Mouse (Mus musculus) kidney, adult 2 months (tissue): ENCODE measurements at regions not wholly inside any gene's neighbourhood (a gene's known extent, or its start where the extent isn't known, plus 50 kb on each side); places are given as distances from the start of the nearest gene placed in this dataset.

ENCODE experiments used
- DNase-seq: peaks from one replicate; pipeline ENCODE4 v3.0.0; 2021
- H3K27ac ChIP-seq: fragments of 200-500 bp; 2 replicates; pipeline ENCODE4 v1.5.1; 2012; ENCODE audit warnings: low read depth, low read length, control low read depth, inconsistent platforms; ENCODE audit not compliant: insufficient read depth
- H3K27me3 ChIP-seq: fragments of 200-500 bp; replicated peaks from 2 replicates; pipeline ENCODE4 v1.6.1; 2012; ENCODE audit warnings: mild to moderate bottlenecking, moderate library complexity, low read length, inconsistent platforms; ENCODE audit not compliant: control insufficient read depth, insufficient read depth
- H3K36me3 ChIP-seq: fragments of 200-500 bp; 2 replicates; pipeline ENCODE4 v1.6.1; 2012; ENCODE audit warnings: mild to moderate bottlenecking, moderate library complexity, low read length, inconsistent platforms; ENCODE audit not compliant: control insufficient read depth, insufficient read depth
- H3K4me1 ChIP-seq: fragments of 200-500 bp; 2 replicates; pipeline ENCODE4 v1.6.1; 2011; ENCODE audit warnings: low read length; ENCODE audit not compliant: control insufficient read depth, insufficient read depth
- H3K4me3 ChIP-seq: fragments of 200-500 bp; 2 replicates; pipeline ENCODE4 v1.5.1; 2011; ENCODE audit warnings: mild to moderate bottlenecking, low read depth, low read length, control low read depth; ENCODE audit not compliant: insufficient read depth
- CTCF ChIP-seq: fragments of 200-500 bp; conservative IDR thresholded peaks from 2 replicates; pipeline ENCODE4 v1.5.1; 2011; ENCODE audit warnings: low read depth, mild to moderate bottlenecking, control low read depth, low read length, moderate library complexity, mixed read lengths; ENCODE audit not compliant: insufficient read depth, insufficient read length
- POLR2A ChIP-seq: fragments of 200-500 bp; IDR thresholded peaks from one replicate; pipeline ENCODE4 v1.6.1; 2011; ENCODE audit warnings: low read depth, low read length, control low read depth
- WGBS: fragments of 180-500 bp; shearing (Covaris S2); methylation state at CpG from one replicate; pipeline ENCODE4 v1.1.7; 2018; 5-methylcytosine and 5-hydroxymethylcytosine counted together

DNA sequence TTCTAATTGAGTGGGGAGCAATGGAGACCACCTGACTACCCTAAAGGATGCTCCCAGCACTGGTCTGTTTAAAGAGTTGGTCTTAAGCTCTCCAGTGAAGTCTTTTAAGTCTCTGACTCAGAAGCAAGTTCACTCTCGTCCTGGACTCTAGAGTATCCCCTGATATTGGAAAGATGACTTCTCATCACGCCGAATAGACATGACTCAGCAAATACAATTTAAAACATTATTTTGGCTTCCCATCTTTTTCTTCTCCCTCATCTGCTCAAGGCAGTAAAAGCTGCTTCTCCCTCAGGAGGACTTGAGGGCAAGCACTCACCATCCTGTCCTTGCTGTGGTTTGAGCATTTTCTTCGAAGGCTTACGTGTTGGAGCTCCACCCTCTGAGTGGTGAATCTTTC, 92.7 kb upstream of the Max start:
- Histone ChIP-seq H3K27me3 (no peaks in the 10 kb centered on the region), H3K4me3 (no peak overlapping the region), H3K36me3 (no peaks in the 10 kb centered on the region), H3K4me1 (peaks cover 16% of the 10 kb centered on the region), H3K27ac (no peak overlapping the region)
- no peak for DNase-seq
- TF ChIP-seq POLR2A, result no peak
- TF ChIP-seq CTCF, result no peak
- 93% methylated on average over 5 of the region's 5 CpGs for WGBS

GRCm38 (mm10) chr12:77054211-77054610, 92.2 kb upstream of the Max start:
- DNase-seq, result no peak
- 94% methylated on average over 7 of the region's 7 CpGs for WGBS
- H3K4me1 ChIP-seq, result peaks cover 14% of the 10 kb centered on the region
- H3K27me3 ChIP-seq, result no peaks in the 10 kb centered on the region
- no peak overlapping the region for H3K4me3 ChIP-seq
- TF ChIP-seq POLR2A (no peak), CTCF (no peak)
- H3K36me3 ChIP-seq, result no peaks in the 10 kb centered on the region
- H3K27ac ChIP-seq, result no peak overlapping the region

GRCm38 (mm10) chr12:77052853-77053252, 90.9 kb upstream of the Max start:
- peak; percentile 68 for TF ChIP-seq CTCF
- no peak for TF ChIP-seq POLR2A
- no peak overlapping the region for H3K27ac ChIP-seq
- 84% methylated on average over 6 of the region's 6 CpGs for WGBS

DNA sequence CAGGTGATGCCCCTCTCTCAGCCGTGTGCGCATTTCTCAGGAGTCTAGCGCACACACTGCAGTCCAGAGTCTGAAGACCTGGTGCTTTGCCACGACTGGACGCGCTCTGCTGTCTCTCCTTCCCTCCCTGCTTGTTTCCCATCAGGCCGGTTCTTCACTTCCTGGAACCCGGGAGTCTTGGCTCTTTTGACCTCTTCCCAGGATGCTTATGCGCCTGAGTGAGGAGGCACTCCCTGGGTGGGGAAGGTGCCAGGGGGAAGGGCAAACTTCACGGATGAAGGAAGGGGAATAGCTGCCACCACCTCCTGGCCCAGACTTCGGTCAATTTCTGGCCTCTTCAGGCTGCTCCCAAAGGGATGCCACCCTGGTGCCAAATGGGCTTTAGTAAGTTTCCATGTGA, 86.4 kb upstream of the Max start:
- TF ChIP-seq POLR2A, result no peak
- TF ChIP-seq CTCF, result no peak
- WGBS, result 26% methylated on average over 11 of the region's 11 CpGs
- H3K27ac ChIP-seq, result peak overlapping the region; percentile 45

More at GRCm38 (mm10) chr12:77052853-77053252, 90.9 kb upstream of the Max start:
- no peaks in the 10 kb centered on the region for H3K36me3 ChIP-seq
- peaks cover 15% of the 10 kb centered on the region for H3K4me1 ChIP-seq
- H3K4me3 ChIP-seq, result no peak overlapping the region
- DNase-seq, result peak; percentile 68
- no peaks in the 10 kb centered on the region for H3K27me3 ChIP-seq

DNA sequence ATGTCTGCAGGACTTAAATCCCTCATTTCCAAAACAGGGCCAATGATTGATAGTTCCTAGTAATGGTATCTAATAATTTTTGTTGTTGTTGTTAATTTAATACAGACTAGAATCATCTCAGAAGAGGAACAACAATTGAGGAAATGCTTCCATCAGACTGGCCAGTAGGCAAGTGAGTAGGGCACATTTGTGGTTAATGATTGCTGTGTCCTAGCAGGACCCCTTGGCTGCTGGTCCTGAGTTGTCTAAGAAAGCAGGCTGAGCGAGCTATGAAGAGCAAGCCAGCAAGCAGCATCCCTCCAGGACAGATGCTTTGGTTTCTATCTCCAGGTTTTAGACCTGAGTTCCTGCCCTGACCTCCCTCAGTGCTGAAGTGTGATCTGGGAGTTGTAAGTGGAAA, 85.3 kb upstream of the Max start:
- peaks cover 9% of the 10 kb centered on the region; the same call in 1 of the 2 replicates for H3K4me1 ChIP-seq
- whole genome bisulfite sequencing, result 77% methylated on average over 1 of the region's 1 CpGs
- H3K36me3 ChIP-seq, result no peaks in the 10 kb centered on the region
- no peaks in the 10 kb centered on the region for H3K27me3 ChIP-seq
- DNase-seq, result no peak
- no peak overlapping the region for H3K27ac ChIP-seq
- H3K4me3 ChIP-seq, result no peak overlapping the region
- TF ChIP-seq CTCF, result no peak
- TF ChIP-seq POLR2A, result no peak

More for the DNA sequence above, 86.4 kb upstream of the Max start:
- Histone ChIP-seq H3K27me3 (no peaks in the 10 kb centered on the region), H3K36me3 (no peaks in the 10 kb centered on the region), H3K4me1 (peaks cover 9% of the 10 kb centered on the region; the same call in 1 of the 2 replicates), H3K4me3 (no peak overlapping the region)
- peak; percentile 77 for DNase-seq

GRCm38 (mm10) chr12:77045956-77046355, 84.0 kb upstream of the Max start:
- Histone ChIP-seq H3K4me3 (no peak overlapping the region), H3K36me3 (no peaks in the 10 kb centered on the region), H3K4me1 (peaks cover 9% of the 10 kb centered on the region; the same call in 1 of the 2 replicates), H3K27me3 (no peaks in the 10 kb centered on the region), H3K27ac (no peak overlapping the region)
- 17% methylated on average over 2 of the region's 2 CpGs for WGBS
- no peak for TF ChIP-seq POLR2A
- no peak for TF ChIP-seq CTCF
- peak; percentile 73 for DNase-seq

DNA sequence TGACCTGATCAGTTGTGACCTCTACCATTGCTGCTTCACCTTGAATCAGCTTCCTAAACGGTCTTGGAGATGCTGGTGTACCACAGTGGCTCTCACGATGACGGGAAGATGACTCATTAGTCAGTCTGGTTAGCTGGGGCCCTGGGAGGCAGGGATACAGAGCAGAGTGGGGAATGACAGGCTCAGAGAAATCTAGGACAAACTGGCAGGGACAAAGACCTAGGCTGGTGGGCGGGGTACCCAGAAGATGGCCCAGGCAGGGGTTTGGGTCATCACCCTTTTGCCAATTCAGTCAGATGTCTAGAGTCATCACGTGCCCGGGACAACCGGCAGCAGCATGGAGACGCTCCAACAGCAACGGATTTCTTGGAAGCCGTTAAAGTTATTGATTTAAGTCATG, 83.4 kb upstream of the Max start:
- TF ChIP-seq CTCF, result no peak
- TF ChIP-seq POLR2A, result no peak
- H3K27ac ChIP-seq, result no peak overlapping the region
- H3K27me3 ChIP-seq, result no peaks in the 10 kb centered on the region
- DNase-seq, result peak; percentile 47
- no peaks in the 10 kb centered on the region for H3K36me3 ChIP-seq
- H3K4me3 ChIP-seq, result no peak overlapping the region
- 59% methylated on average over 10 of the region's 10 CpGs for WGBS
- peaks cover 9% of the 10 kb centered on the region; the same call in 1 of the 2 replicates for H3K4me1 ChIP-seq
